Mouse (Mus musculus) E14TG2a.4 (cell line): ENCODE results near the gene Mettl8.

Experiments
- H3K27me3 ChIP-seq: 2 replicates; pipeline ENCODE4 v1.6.1; 2014; ENCODE audit warnings: low read length, control low read depth; ENCODE audit not compliant: insufficient read depth
- H3K36me3 ChIP-seq: 2 replicates; pipeline ENCODE4 v1.6.1; 2014; ENCODE audit warnings: low read length, control low read depth; ENCODE audit not compliant: insufficient read depth
- H3K4me1 ChIP-seq: replicated peaks from 2 replicates; pipeline ENCODE4 v1.6.1; 2014; ENCODE audit warnings: low read depth, low read length, control low read depth
- H3K4me3 ChIP-seq: replicated peaks from 2 replicates; pipeline ENCODE4 v1.5.1; 2014; ENCODE audit warnings: mild to moderate bottlenecking, low read length
- H3K9me3 ChIP-seq: 2 replicates; pipeline ENCODE4 v1.6.1; 2014; ENCODE audit warnings: low read length, control low read depth
- CTCF ChIP-seq: conservative IDR thresholded peaks from 2 replicates; pipeline ENCODE4 v1.5.1; 2014; ENCODE audit warnings: low read length
- NANOG ChIP-seq: IDR thresholded peaks from 2 replicates; pipeline ENCODE4 v1.6.1; 2014; ENCODE audit warnings: borderline replicate concordance, low read length, mixed read lengths
- POU5F1 ChIP-seq: IDR thresholded peaks from 2 replicates; pipeline ENCODE4 v1.6.1; 2014; ENCODE audit warnings: low read length, borderline replicate concordance

Gene Mettl8

DNA sequence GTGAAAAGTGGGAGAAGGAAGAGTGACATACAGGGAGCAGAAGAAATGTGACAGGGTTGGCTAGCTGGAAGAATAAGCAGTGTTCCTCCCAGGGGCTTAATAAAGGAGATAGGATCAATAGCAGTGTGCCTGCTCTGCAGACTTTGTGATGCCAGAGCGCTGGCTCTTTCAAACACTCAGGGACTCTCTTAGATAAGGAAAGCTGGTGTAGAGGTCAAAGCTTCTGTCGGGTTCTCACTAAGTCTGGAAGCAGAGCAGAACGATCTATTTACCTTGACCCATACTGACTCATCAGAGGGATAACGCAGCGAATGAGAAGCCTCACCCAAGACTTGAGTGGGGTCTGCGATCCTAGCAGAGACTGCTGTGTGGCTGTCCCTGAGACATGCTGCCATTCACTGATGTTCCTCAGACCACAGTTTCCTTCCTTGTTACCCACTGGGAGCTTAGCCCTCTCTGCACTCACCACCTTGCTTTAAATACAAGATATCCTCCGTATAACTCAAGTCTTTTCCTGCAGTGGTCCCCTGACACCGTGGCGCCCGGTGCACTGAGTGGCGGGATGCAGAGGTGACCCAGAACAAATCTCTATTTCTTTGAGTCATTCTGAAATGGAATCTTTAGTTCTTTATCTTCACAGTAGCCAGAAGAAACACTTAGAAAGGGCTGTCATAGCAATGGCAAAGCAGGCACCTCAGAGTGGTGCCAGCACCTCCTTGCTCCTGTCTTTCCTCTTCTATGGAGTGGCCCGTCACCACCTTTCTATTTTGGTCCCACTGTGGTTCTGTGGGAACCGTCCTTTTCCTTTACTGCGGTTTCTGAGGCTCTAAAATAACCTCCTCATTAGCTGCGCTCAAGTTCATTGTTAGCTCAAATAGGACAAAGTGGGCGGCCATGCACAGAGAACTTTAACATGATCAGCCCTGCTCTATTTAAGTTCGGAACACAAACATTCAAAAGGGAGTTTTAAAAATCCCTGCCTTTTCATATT, 65.9 kb downstream of the Mettl8 start:
- H3K36me3 ChIP-seq = 0 out of 2 replicates have a peak, but pooled peaks cover 9% of the 10 kb centered on the region
- H3K27me3 ChIP-seq = no peaks in the 10 kb centered on the region
- no peak overlapping the region for H3K4me3 ChIP-seq
- H3K4me1 ChIP-seq = 0 out of 2 replicates have a peak, but pooled peaks cover 4% of the 10 kb centered on the region
- TF ChIP-seq CTCF (no peak), POU5F1 (no peak)
- H3K9me3 ChIP-seq = no peaks in the 10 kb centered on the region

DNA sequence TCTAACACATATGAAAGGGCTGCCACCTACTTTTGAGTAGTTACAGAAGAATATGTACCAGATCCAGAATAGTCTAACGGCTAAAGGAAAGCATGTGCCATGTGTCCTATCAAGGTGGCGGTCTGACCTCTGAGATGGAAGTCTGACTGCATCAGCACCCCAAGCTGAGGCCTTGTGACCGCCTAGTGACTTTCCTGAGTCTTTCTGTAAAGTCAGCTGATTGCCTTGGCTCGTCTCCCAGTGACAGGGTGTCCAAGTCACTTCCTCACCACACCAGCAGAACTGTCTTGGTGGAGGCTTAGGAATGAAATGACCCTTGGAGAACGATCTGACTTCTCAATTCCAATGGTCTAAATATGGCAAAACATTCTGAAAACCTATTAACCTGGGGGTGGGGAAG, 77.1 kb downstream of the Mettl8 start:
- TF ChIP-seq POU5F1 (no peak), NANOG (no peak), CTCF (no peak)
- Histone ChIP-seq H3K9me3 (peaks cover 4% of the 10 kb centered on the region), H3K4me3 (no peak overlapping the region), H3K27me3 (no peaks in the 10 kb centered on the region), H3K36me3 (peaks cover 20% of the 10 kb centered on the region), H3K4me1 (peaks cover 5% of the 10 kb centered on the region; the same call in 1 of the 2 replicates)

DNA sequence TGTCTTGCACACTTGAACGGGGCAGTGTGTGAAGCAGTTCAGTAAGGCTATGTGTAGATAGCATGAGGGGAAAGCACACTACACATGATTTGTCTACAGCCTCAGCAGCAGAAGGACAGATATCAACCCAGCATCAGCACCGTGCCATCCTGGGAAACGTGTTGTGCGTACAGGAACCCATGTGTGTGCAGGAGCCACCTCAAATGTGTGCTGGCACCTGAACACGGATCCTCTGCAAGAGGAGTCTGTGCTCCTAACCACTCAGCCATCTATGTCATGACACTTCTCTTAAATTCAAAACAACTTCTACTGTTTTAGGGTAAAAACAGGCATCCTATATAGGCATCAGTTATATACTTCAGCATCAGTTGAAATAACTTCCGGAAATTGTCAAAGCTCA, 80.6 kb downstream of the Mettl8 start:
- peaks cover 19% of the 10 kb centered on the region for H3K36me3 ChIP-seq
- H3K4me1 ChIP-seq = no peaks in the 10 kb centered on the region
- no peaks in the 10 kb centered on the region for H3K27me3 ChIP-seq
- no peak for TF ChIP-seq POU5F1
- no peak for TF ChIP-seq CTCF
- no peak for TF ChIP-seq NANOG
- H3K9me3 ChIP-seq = no peaks in the 10 kb centered on the region
- no peak overlapping the region for H3K4me3 ChIP-seq

DNA sequence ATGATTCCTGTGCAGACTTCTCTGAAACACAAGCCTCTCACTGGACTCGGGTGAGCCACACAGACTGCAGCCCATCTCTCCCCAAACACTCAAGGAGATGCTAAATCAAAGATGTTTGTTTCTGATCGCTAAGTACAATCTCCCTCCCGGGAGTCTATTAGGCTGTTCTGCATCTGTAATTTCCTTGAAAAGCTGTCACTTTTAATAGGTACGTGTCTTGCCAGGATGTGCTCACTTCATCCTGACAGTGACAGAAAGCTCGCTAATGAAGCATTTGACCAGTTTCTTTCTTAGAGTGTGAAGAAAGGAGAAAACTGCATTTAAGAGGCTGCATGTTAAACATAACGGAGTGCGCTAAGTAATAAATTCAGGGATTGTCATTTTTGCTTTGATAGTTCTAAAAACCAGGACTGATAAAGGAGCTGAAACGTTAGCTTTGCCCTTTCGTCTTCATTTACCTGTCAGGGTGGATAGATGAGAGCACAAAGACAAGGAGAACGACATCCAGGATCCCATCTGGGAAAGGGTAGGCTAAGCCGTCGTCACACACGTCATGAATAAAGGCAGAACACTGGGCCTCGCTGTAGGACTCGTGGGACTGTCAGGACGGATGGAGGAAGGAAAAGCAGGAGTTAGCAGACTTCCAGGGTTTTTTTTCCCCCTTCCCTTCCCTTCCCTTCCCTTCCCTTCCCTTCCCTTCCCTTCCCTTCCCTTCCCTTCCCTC, 82.4 kb downstream of the Mettl8 start:
- Histone ChIP-seq H3K36me3 (peaks cover 17% of the 10 kb centered on the region; the same call in 1 of the 2 replicates), H3K9me3 (no peaks in the 10 kb centered on the region), H3K4me1 (no peaks in the 10 kb centered on the region), H3K27me3 (no peaks in the 10 kb centered on the region), H3K4me3 (no peak overlapping the region)
- no peak for TF ChIP-seq CTCF
- no peak for TF ChIP-seq NANOG
- no peak for TF ChIP-seq POU5F1

DNA sequence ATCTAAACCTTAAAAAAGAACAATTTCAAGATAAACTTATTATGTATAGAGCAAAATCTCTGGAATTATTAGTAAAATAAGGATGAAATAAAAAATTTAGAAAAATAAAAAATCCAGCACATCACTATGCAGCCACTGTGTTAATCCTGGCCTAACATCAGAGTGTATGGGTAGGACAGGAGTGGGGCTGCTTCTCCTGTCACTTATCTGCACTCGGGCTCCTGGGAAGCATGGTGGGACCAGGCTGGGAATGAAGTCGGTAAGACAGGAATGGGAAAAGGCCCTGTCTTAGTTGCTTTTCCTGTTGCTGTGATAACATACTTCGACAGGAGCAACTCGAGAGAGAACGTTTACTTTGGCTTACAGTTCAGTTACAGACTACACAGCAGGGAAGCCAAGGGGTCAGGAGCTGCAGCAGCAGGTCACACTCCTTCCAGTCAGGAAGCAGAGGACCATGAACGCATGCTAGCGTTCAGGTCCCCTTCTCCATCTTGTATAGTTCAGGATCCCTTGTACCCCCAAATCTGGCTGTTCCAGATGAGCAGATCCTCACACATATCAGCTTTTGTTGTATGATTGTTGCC, 85.1 kb downstream of the Mettl8 start:
- TF ChIP-seq CTCF = no peak
- no peak for TF ChIP-seq POU5F1
- no peak for TF ChIP-seq NANOG

DNA sequence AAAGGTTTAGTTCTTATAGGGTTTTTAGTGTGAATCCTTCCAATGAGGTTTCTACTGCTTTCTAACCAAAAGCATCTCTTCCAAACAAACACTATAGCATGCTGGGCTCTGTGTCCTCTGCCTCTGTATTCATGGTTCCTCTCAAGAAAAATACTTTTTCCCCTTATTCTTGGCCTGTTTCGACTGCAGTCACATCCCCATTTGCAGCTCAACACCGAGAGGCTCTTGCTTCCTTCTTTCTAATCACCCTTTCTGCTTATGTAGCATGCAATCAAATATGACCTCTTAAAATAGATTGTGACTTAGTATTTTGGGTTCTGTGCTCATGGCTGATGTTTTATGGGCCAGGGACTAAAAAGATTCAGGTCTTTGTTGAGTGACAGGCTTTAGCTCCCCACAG, 87.1 kb downstream of the Mettl8 start:
- no peak overlapping the region for H3K4me3 ChIP-seq
- peaks cover 30% of the 10 kb centered on the region for H3K36me3 ChIP-seq
- TF ChIP-seq POU5F1 (no peak), NANOG (no peak), CTCF (no peak)
- H3K27me3 ChIP-seq = no peaks in the 10 kb centered on the region
- H3K4me1 ChIP-seq = peaks cover 3% of the 10 kb centered on the region
- H3K9me3 ChIP-seq = no peaks in the 10 kb centered on the region

More for the DNA sequence above, 85.1 kb downstream of the Mettl8 start:
- Histone ChIP-seq H3K36me3 (peaks cover 19% of the 10 kb centered on the region), H3K4me3 (no peak overlapping the region), H3K9me3 (no peaks in the 10 kb centered on the region), H3K4me1 (no peaks in the 10 kb centered on the region), H3K27me3 (no peaks in the 10 kb centered on the region)

DNA sequence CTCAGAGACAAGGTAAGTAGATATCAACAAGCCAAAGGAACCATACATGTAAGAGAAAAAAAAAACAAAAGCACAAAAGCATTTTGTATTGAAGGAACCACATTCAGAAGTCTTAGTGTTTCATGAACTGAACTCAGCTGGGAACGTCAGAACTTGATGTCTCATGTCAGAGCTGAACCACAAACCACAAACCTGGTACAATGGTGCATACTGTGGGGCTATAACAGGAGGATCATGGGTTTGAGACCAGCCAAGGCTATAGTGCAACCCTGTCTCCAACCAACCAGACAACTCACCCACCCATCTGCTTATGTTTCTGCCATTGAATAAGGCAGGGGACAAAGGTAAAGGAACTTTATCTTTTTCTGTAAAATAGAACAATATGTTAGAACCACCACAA, 88.2 kb downstream of the Mettl8 start:
- H3K36me3 ChIP-seq = peaks cover 30% of the 10 kb centered on the region
- no peaks in the 10 kb centered on the region for H3K27me3 ChIP-seq
- no peaks in the 10 kb centered on the region for H3K9me3 ChIP-seq
- no peak for TF ChIP-seq POU5F1
- no peak for TF ChIP-seq CTCF
- no peak for TF ChIP-seq NANOG
- H3K4me3 ChIP-seq = no peak overlapping the region
- peaks cover 3% of the 10 kb centered on the region for H3K4me1 ChIP-seq

DNA sequence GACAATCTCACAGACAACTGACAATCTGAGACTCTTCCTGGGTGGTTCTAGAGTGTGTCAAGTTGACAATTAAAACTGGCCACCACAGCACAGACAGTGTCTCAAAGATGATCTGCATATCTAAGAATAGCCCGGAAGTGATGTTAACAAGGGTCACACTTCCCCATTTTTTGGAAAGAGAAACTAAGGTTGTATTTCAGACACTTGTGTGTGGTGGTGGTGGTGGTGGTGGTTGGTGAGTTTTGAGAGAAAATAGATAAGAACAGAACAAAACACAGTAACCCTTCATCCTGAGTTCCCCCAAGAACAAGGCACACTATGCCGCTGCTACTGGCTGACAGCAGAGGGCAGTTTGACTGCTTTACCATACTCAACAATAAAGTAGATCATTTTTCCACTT, 90.6 kb downstream of the Mettl8 start:
- Histone ChIP-seq H3K36me3 (peaks cover 24% of the 10 kb centered on the region), H3K27me3 (no peaks in the 10 kb centered on the region), H3K9me3 (no peaks in the 10 kb centered on the region), H3K4me3 (no peak overlapping the region), H3K4me1 (peaks cover 14% of the 10 kb centered on the region)
- TF ChIP-seq POU5F1 (no peak), NANOG (no peak), CTCF (no peak)

DNA sequence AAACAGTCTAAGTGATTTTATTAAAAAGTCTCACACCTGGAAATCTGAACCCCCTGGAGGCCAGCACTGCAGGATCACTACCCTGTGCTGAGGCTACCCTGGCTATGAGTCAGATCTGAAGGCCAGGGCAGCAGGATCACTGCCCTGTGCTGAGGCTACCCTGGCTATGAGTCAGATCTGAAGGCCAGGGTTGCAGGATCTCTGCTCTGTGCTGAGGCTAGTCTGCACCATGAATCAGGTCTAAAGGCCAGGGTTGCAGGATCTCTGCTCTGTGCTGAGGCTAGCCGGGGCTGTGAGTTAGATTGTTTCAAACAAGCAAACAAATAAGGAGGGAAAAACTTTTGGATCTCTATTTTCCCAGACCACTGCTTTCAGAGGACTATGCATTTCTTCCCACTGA, 92.5 kb downstream of the Mettl8 start:
- Histone ChIP-seq H3K4me1 (peaks cover 23% of the 10 kb centered on the region), H3K9me3 (no peaks in the 10 kb centered on the region), H3K27me3 (no peaks in the 10 kb centered on the region), H3K36me3 (peaks cover 20% of the 10 kb centered on the region), H3K4me3 (no peak overlapping the region)
- no peak for TF ChIP-seq CTCF
- no peak for TF ChIP-seq NANOG
- no peak for TF ChIP-seq POU5F1
